Mouse (Mus musculus): ENCODE data around the gene Snapc5.

- no peak for TF ChIP-seq EP300 (IDR thresholded peaks at IDR 0.05; ENCODE audit: insufficient read depth, low read depth, low read length)
- no peak for TF ChIP-seq POLR2A (IDR thresholded peaks at IDR 0.05; ENCODE audit: insufficient read depth, low read depth, low read length)
- TF ChIP-seq CTCF (IDR thresholded peaks at IDR 0.05), result no peak
These were observed 48.7 kb downstream of the Snapc5 start for GRCm38 (mm10) chr9:64227736-64228135.

Measured in heart, adult 2 months (tissue).